Mouse (Mus musculus) kidney, postnatal 14 days (tissue): ENCODE data around the gene Aff1.
A peak's percentile ranks its signal among the peaks of the same experiment; 100 is the strongest.

Experiments used
- DNase-seq: peaks from one replicate; pipeline ENCODE4 v3.0.0; 2022; ENCODE audit warnings: mixed read lengths

Aff1 gene

GRCm38 (mm10) chr5:103727777-103728395, 35.7 kb downstream of the Aff1 start:
- no peak for DNase-seq

- no peak for DNase-seq
Measured at GRCm38 (mm10) chr5:103729225-103729624, 37.1 kb downstream of the Aff1 start.

GRCm38 (mm10) chr5:103730142-103730541, 38.0 kb downstream of the Aff1 start:
- DNase-seq, result no peak

- DNase-seq, result no peak
Measured at GRCm38 (mm10) chr5:103730727-103731126, 38.6 kb downstream of the Aff1 start.

- no peak for DNase-seq
Measured at GRCm38 (mm10) chr5:103732581-103732980, 40.4 kb downstream of the Aff1 start.

- peak; percentile 73 for DNase-seq
Measured at GRCm38 (mm10) chr5:103735411-103736112, 43.4 kb downstream of the Aff1 start.

- DNase-seq, result no peak
Measured at GRCm38 (mm10) chr5:103736553-103737207, 44.5 kb downstream of the Aff1 start.

GRCm38 (mm10) chr5:103737208-103738066, 45.3 kb downstream of the Aff1 start:
- DNase-seq, result no peak

- peak; percentile 39 for DNase-seq
Measured at GRCm38 (mm10) chr5:103738509-103738908, 46.3 kb downstream of the Aff1 start.

- no peak for DNase-seq
Measured at GRCm38 (mm10) chr5:103739163-103739562, 47.0 kb downstream of the Aff1 start.

GRCm38 (mm10) chr5:103740093-103740902, 48.1 kb downstream of the Aff1 start:
- DNase-seq, result no peak

- DNase-seq, result no peak
Measured at GRCm38 (mm10) chr5:103740903-103741246, 48.7 kb downstream of the Aff1 start.

GRCm38 (mm10) chr5:103741443-103741842, 49.3 kb downstream of the Aff1 start:
- no peak for DNase-seq

- DNase-seq, result no peak
Measured at GRCm38 (mm10) chr5:103741992-103742391, 49.8 kb downstream of the Aff1 start.

GRCm38 (mm10) chr5:103744531-103744930, 52.4 kb downstream of the Aff1 start:
- no peak for DNase-seq

- no peak for DNase-seq
Measured at GRCm38 (mm10) chr5:103745635-103746034, 53.5 kb downstream of the Aff1 start.

GRCm38 (mm10) chr5:103746561-103747085, 54.4 kb downstream of the Aff1 start:
- DNase-seq, result no peak

- no peak for DNase-seq
Measured at GRCm38 (mm10) chr5:103747098-103747497, 54.9 kb downstream of the Aff1 start.

- no peak for DNase-seq
Measured at GRCm38 (mm10) chr5:103748343-103748742, 56.2 kb downstream of the Aff1 start.

GRCm38 (mm10) chr5:103749465-103750285, 57.5 kb downstream of the Aff1 start:
- DNase-seq, result no peak
